Mouse (Mus musculus): ENCODE measurements at regions not wholly inside any gene's neighbourhood (a gene's known extent, or its start where the extent isn't known, plus 50 kb on each side); places are given as distances from the start of the nearest gene placed in this dataset.

DNA sequence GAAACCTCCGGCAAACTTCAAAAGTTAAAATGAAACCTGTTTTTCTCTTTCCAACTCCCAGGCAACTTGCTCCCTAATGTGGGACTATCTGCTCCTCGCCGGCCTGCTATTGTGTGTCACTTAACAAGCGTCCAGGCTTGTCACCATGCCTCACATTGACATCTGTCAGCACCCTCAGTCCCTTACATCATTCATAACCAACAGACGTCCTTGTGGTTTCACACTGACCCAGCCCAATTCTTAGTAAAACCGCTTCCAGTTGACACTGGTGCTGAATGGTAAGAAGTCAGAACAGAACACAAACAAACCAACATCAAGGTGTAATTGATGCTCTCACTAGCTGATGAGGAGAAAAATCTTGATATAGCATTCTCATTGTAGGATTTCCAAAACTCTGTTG, 85.8 kb upstream of the Ifngr1 start:
- TF ChIP-seq CTCF (IDR thresholded peaks at IDR 0.05; ENCODE audit: extremely low read depth, insufficient read depth, insufficient read length, insufficient replicate concordance) (no peak), POLR2A (IDR thresholded peaks at IDR 0.05; ENCODE audit: low read depth, low read length) (no peak)
